Mouse (Mus musculus) spleen, embryonic (tissue): Measurements from ENCODE around the gene Nox1.

Experiments
- CTCF ChIA-PET: fragments of 350-600 bp; sonication (Branson Sonifier 250); formaldehyde crosslinking; loops from one replicate; lab custom pipeline; 2022; lab: Charles Lee

Nox1 gene

GRCm38 (mm10) chrX:134132295-134132694 lies 89.5 kb downstream of the Nox1 start:
- CTCF ChIA-PET = no interaction called here

- CTCF ChIA-PET = no interaction called here
Measured at GRCm38 (mm10) chrX:134128549-134128948, 93.2 kb downstream of the Nox1 start.

DNA sequence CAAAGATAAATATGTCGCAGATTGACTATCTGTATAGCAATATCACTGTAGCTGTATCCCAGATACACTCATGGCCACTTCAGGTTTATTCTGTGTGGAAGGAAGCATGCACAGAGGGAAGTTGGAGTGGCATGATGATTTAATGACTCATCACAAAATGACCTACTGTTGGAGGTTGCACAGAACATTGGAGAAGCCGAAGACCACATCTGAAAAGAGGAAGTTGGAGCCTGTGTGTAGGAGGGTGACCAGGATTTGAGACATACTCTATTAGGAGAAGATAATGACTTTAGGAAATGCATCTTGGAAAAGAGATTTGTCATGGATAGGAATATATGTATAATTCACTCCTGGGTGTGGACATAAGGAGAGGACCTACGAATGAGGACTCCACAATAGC lies 105.3 kb downstream of the Nox1 start:
- CTCF ChIA-PET = no interaction called here

- CTCF ChIA-PET = no interaction called here
Measured at GRCm38 (mm10) chrX:134111767-134112166, 110.0 kb downstream of the Nox1 start.

- CTCF ChIA-PET = no interaction called here
Measured at GRCm38 (mm10) chrX:134102641-134103040, 119.1 kb downstream of the Nox1 start.

GRCm38 (mm10) chrX:134085453-134085852 lies 136.3 kb downstream of the Nox1 start:
- CTCF ChIA-PET = no interaction called here

- CTCF ChIA-PET = no interaction called here
Measured at GRCm38 (mm10) chrX:134059764-134060163, 162.0 kb downstream of the Nox1 start.

GRCm38 (mm10) chrX:134058987-134059712 lies 162.6 kb downstream of the Nox1 start, which contains the start of gene Cstf2:
Cstf2 (plus strand) TSS chrX:134059187.
- CTCF ChIA-PET = no interaction called here

GRCm38 (mm10) chrX:134058040-134058875 lies 163.5 kb downstream of the Nox1 start:
- CTCF ChIA-PET = interaction anchor here (0.7 kb wide), 1 partner anchor 298 kb away, joined by 4 read pairs; no protein-coding TSS in a partner anchor

GRCm38 (mm10) chrX:134056897-134057296 lies 164.9 kb downstream of the Nox1 start:
- CTCF ChIA-PET = no interaction called here

DNA sequence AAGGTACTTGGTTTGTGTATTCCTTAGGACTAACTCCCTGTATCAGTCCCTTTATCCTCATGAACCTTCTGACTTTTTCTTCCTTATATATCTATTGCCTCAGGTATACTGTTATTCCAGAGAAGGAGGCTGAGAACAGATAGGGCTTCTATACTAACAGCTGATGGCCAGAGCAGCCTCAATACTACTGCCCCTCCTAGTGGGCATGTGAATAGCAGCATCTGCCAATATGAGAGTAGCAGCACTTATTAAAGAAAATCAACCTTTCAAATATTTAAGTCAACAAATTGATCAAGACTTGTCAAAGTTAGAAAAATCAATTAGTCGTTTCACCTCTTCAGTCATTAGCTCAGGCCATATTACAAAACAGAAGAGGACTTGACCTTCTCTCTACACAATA lies 172.8 kb downstream of the Nox1 start:
- CTCF ChIA-PET = no interaction called here
